Mouse (Mus musculus): Measurements from ENCODE around the gene Celf1.

DNA sequence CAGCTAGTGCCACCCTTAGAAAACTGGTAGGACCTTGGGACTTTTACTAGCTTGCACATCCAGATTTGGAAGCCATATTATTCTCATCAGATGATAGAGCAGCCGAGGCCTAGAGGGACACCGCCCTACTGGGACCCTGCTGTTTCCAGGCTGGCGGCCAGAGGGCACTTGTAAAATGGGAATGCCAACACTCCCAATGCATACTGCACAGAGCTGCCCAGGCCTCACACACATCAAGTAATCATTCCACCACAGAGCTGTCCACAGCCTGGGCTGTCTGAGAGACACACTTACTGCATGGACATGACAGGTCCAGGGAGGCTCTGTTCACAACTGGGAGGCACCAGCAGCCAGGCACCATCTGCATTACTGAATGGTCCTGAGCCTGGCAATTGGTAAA is 126.3 kb downstream of the Celf1 start:
- TF ChIP-seq CTCF (conservative IDR thresholded peaks at IDR 0.05 in 1 of 2, IDR thresholded peaks at IDR 0.05 in 1 of 2; ENCODE audit: low read depth in 2 of 2, low read length in 2 of 2) (no peak), EP300 (IDR thresholded peaks at IDR 0.05; ENCODE audit: low read length) (no peak), E2F4 (IDR thresholded peaks at IDR 0.05; ENCODE audit: insufficient replicate concordance, low read depth, low read length) (no peak), POLR2A (IDR thresholded peaks at IDR 0.05; ENCODE audit: low read depth, low read length) (no peak), MAX (IDR thresholded peaks at IDR 0.05; ENCODE audit: low read length) (no peak), MYC (IDR thresholded peaks at IDR 0.05; ENCODE audit: low read depth, low read length) (no peak), RAD21 (IDR thresholded peaks at IDR 0.05; ENCODE audit: low read depth, low read length) (no peak), BHLHE40 (IDR thresholded peaks at IDR 0.05; ENCODE audit: low read depth, low read length) (no peak), ELF1 (IDR thresholded peaks at IDR 0.05; ENCODE audit: low read depth, low read length) (no peak)
